Mouse (Mus musculus) myocyte (in vitro differentiated cells): ENCODE data around the gene Atad3a. TPM values are rescaled to one million over a fixed set of nuclear protein-coding genes. Genes with fewer than 3 reads are reported as not detected.

Source experiments
- H3K27me3 ChIP-seq: one replicate; pipeline ENCODE4 v1.6.1; 2011; ENCODE audit not compliant: control insufficient read depth, insufficient read depth, insufficient read length
- H3K36me3 ChIP-seq: one replicate; pipeline ENCODE4 v1.6.1; 2011; ENCODE audit not compliant: control insufficient read depth, insufficient read depth
- H3K4me2 ChIP-seq: one replicate; pipeline ENCODE4 v1.6.1; 2011; ENCODE audit warnings: low read depth, control low read depth
- H3K4me3 ChIP-seq: one replicate; pipeline ENCODE4 v1.5.1; 2011; ENCODE audit warnings: mild to moderate bottlenecking, control low read depth, moderate library complexity
- H3K79me2 ChIP-seq: one replicate; pipeline ENCODE4 v1.6.1; 2011; ENCODE audit not compliant: control insufficient read depth, insufficient read depth
- H3ac ChIP-seq: one replicate; pipeline ENCODE4 v1.6.1; 2011; ENCODE audit not compliant: control insufficient read depth, insufficient read length
- CEBPB ChIP-seq: IDR thresholded peaks from 2 replicates; pipeline ENCODE4 v1.6.1; 2011; ENCODE audit warnings: mild to moderate bottlenecking, moderate library complexity; ENCODE audit not compliant: poor library complexity, insufficient read depth, severe bottlenecking
- E2F4 ChIP-seq: IDR thresholded peaks from one replicate; pipeline ENCODE4 v1.6.1; 2011; ENCODE audit warnings: mild to moderate bottlenecking, control low read depth, moderate library complexity; ENCODE audit not compliant: insufficient read depth
- MAX ChIP-seq: IDR thresholded peaks from one replicate; pipeline ENCODE4 v1.6.1; 2011; ENCODE audit warnings: low read depth, mild to moderate bottlenecking, control low read depth
- MYOD1 ChIP-seq, 3 experiments: IDR thresholded peaks; one replicate each; pipeline ENCODE4 v1.6.1; 2011; ENCODE audit warnings: control low read depth in 2 of 3, low read depth in 2 of 3, mild to moderate bottlenecking in 2 of 3, moderate library complexity in 1 of 3; ENCODE audit not compliant: insufficient read length in 2 of 3, control insufficient read depth in 1 of 3
- MYOG ChIP-seq, 3 experiments: IDR thresholded peaks; one replicate each; pipeline ENCODE4 v1.6.1; 2011; ENCODE audit warnings: control low read depth in 2 of 3, low read depth in 2 of 3, mild to moderate bottlenecking in 2 of 3; ENCODE audit not compliant: insufficient read length in 2 of 3, control insufficient read depth in 1 of 3, insufficient read depth in 1 of 3
- POLR2A ChIP-seq: IDR thresholded peaks from one replicate; pipeline ENCODE4 v1.6.1; 2011; ENCODE audit warnings: low read depth, mild to moderate bottlenecking, control low read depth, moderate library complexity; ENCODE audit not compliant: insufficient read length
- POLR2AphosphoS2 ChIP-seq: IDR thresholded peaks from one replicate; pipeline ENCODE4 v1.6.1; 2011; ENCODE audit warnings: low read depth, control low read depth; ENCODE audit not compliant: insufficient read length
- REST ChIP-seq: IDR thresholded peaks from one replicate; pipeline ENCODE4 v1.6.1; 2011; ENCODE audit warnings: mild to moderate bottlenecking, control low read depth, moderate library complexity; ENCODE audit not compliant: insufficient read depth, insufficient read length
- SRF ChIP-seq: IDR thresholded peaks from one replicate; pipeline ENCODE4 v1.6.1; 2011; ENCODE audit warnings: low read depth; ENCODE audit not compliant: control insufficient read depth, insufficient read length
- TCF12 ChIP-seq: IDR thresholded peaks from one replicate; pipeline ENCODE4 v1.6.1; 2011; ENCODE audit warnings: mild to moderate bottlenecking, control low read depth; ENCODE audit not compliant: poor library complexity, insufficient read depth, severe bottlenecking
- TCF3 ChIP-seq: IDR thresholded peaks from one replicate; pipeline ENCODE4 v1.6.1; 2011; ENCODE audit warnings: low read depth, control low read depth; ENCODE audit not compliant: insufficient read length
- USF1 ChIP-seq: IDR thresholded peaks from one replicate; pipeline ENCODE4 v1.6.1; 2011; ENCODE audit warnings: low read depth, mild to moderate bottlenecking, control low read depth, moderate library complexity
- polyA plus RNA-seq: library from polyadenylated mRNA; unstranded; fragments of >200 nt; fragmentation: generic; extraction: Trizol; gene quantifications from one replicate; pipeline ENCODE4 v1.2.1, GENCODE M21; 2012; ENCODE audit warnings: missing spikeins

Atad3a gene
- polyA plus RNA-seq, 1 experiment, result 60.9 TPM

- Histone ChIP-seq H3K27me3 (no peaks in the 10 kb centered on the region), H3K79me2 (peaks cover 3% of the 10 kb centered on the region), H3K4me3 (no peak overlapping the region), H3K4me2 (no peak overlapping the region), H3K36me3 (no peaks in the 10 kb centered on the region), H3ac (no peak overlapping the region)
- TF ChIP-seq CEBPB (no peak), E2F4 (no peak), MYOD1 (IDR thresholded peaks at IDR 0.05; ENCODE audit: control insufficient read depth in 1 of 3, insufficient read length in 2 of 3, low read depth in 2 of 3) (no peak), MYOG (IDR thresholded peaks at IDR 0.05; ENCODE audit: control insufficient read depth in 1 of 3, insufficient read depth in 1 of 3, insufficient read length in 2 of 3, low read depth in 2 of 3) (no peak), REST (no peak), TCF12 (no peak), POLR2AphosphoS2 (no peak), USF1 (no peak)
These were observed 60.5 kb downstream of the Atad3a start for GRCm38 (mm10) chr4:155700425-155700824.

- no peak for TF ChIP-seq TCF12
- no peak for TF ChIP-seq TCF3
- no peak overlapping the region for H3ac ChIP-seq
- H3K27me3 ChIP-seq, result no peaks in the 10 kb centered on the region
- H3K79me2 ChIP-seq, result no peaks in the 10 kb centered on the region
- no peaks in the 10 kb centered on the region for H3K36me3 ChIP-seq
- peak overlapping the region; percentile 69 for H3K4me2 ChIP-seq
- no peak overlapping the region for H3K4me3 ChIP-seq
These were observed 64.3 kb downstream of the Atad3a start for GRCm38 (mm10) chr4:155696261-155697255.

GRCm38 (mm10) chr4:155695531-155696062 lies 65.3 kb downstream of the Atad3a start:
- H3K4me3 ChIP-seq, result peak overlapping the region; percentile 15
- H3ac ChIP-seq, result no peak overlapping the region
- H3K79me2 ChIP-seq, result no peaks in the 10 kb centered on the region
- no peak for TF ChIP-seq MYOD1 (IDR thresholded peaks at IDR 0.05; ENCODE audit: control insufficient read depth in 1 of 3, insufficient read length in 2 of 3, low read depth in 2 of 3)
- no peak for TF ChIP-seq POLR2A
- no peak for TF ChIP-seq MYOG (IDR thresholded peaks at IDR 0.05; ENCODE audit: control insufficient read depth in 1 of 3, insufficient read depth in 1 of 3, insufficient read length in 2 of 3, low read depth in 2 of 3)
- TF ChIP-seq TCF12, result no peak
- TF ChIP-seq E2F4, result no peak
- no peak for TF ChIP-seq REST
- TF ChIP-seq POLR2AphosphoS2, result no peak
- TF ChIP-seq TCF3, result no peak
- TF ChIP-seq USF1, result no peak
- no peak for TF ChIP-seq CEBPB
- no peaks in the 10 kb centered on the region for H3K27me3 ChIP-seq
- peak overlapping the region; percentile 69 for H3K4me2 ChIP-seq
- no peaks in the 10 kb centered on the region for H3K36me3 ChIP-seq

- Histone ChIP-seq H3K79me2 (no peaks in the 10 kb centered on the region), H3K27me3 (no peaks in the 10 kb centered on the region), H3K4me3 (peak overlapping the region; percentile 15), H3ac (peak overlapping the region; percentile 43), H3K36me3 (no peaks in the 10 kb centered on the region), H3K4me2 (peak overlapping the region; percentile 69)
- TF ChIP-seq MYOD1 (IDR thresholded peaks at IDR 0.05; ENCODE audit: control insufficient read depth in 1 of 3, insufficient read length in 2 of 3, low read depth in 2 of 3), result peak in 2 of 3 experiments; percentile 25 to 71
- TF ChIP-seq CEBPB, result no peak
- TF ChIP-seq MYOG (IDR thresholded peaks at IDR 0.05; ENCODE audit: control insufficient read depth in 1 of 3, insufficient read depth in 1 of 3, insufficient read length in 2 of 3, low read depth in 2 of 3), result peak in 1 of 3 experiments; percentile 27
- TF ChIP-seq E2F4, result no peak
- no peak for TF ChIP-seq TCF3
- TF ChIP-seq USF1, result no peak
- TF ChIP-seq SRF, result no peak
- TF ChIP-seq POLR2A, result peak; percentile 52
- no peak for TF ChIP-seq MAX
- TF ChIP-seq TCF12, result no peak
- TF ChIP-seq POLR2AphosphoS2, result no peak
- TF ChIP-seq REST, result no peak
These were observed 66.2 kb downstream of the Atad3a start for GRCm38 (mm10) chr4:155694482-155695401.
